Mouse (Mus musculus): ENCODE data around the gene Eya4. TPM values are rescaled to one million over a fixed set of nuclear protein-coding genes. Genes with fewer than 3 reads are reported as not detected.
A peak's percentile ranks its signal among the peaks of the same experiment; 100 is the strongest.

Eya4 gene
- total and polyA plus RNA-seq, 2 experiments from 2014 or later: 0.48 to 0.95 TPM

- peak overlapping the region; percentile 57 for H3K4me3 ChIP-seq (ENCODE audit: low read depth, low read length)
- no peaks in the 10 kb centered on the region for H3K36me3 ChIP-seq (ENCODE audit: insufficient read depth)
- 1% methylated on average over 22 of the region's 22 CpGs for WGBS
- ATAC-seq: peak; percentile 7; the same call in 1 of the 2 replicates
- peak overlapping the region; percentile 41; the same call in 1 of the 2 replicates for H3K9ac ChIP-seq
- peaks cover 16% of the 10 kb centered on the region for H3K4me1 ChIP-seq (ENCODE audit: insufficient read depth)
- H3K4me2 ChIP-seq (ENCODE audit: low read depth): peak overlapping the region; percentile 95
- peaks cover 4% of the 10 kb centered on the region for H3K27me3 ChIP-seq (ENCODE audit: insufficient read depth, low read length)
- DNase-seq: peak; percentile 49
- H3K27ac ChIP-seq (ENCODE audit: low read depth, low read length): no peak overlapping the region
- TF ChIP-seq CTCF (IDR thresholded peaks at IDR 0.05; ENCODE audit: low read depth): no peak
- no peaks in the 10 kb centered on the region for H3K9me3 ChIP-seq (ENCODE audit: low read length)
Observed at GRCm38 (mm10) chr10:23348893-23349391, 1.6 kb downstream of the Eya4 start.

- H3K27me3 ChIP-seq (ENCODE audit: insufficient read depth, low read length): peaks cover 4% of the 10 kb centered on the region
- H3K4me2 ChIP-seq (ENCODE audit: low read depth): peak overlapping the region; percentile 95
- DNase-seq (peak; percentile 42), ATAC-seq (no peak)
- 3% methylated on average over 34 of the region's 34 CpGs for WGBS
- peaks cover 16% of the 10 kb centered on the region for H3K4me1 ChIP-seq (ENCODE audit: insufficient read depth)
- TF ChIP-seq CTCF (IDR thresholded peaks at IDR 0.05; ENCODE audit: low read depth): no peak
- H3K4me3 ChIP-seq (ENCODE audit: low read depth, low read length): peak overlapping the region; percentile 57
- no peak overlapping the region for H3K9ac ChIP-seq
- H3K36me3 ChIP-seq (ENCODE audit: insufficient read depth): no peaks in the 10 kb centered on the region
- no peak overlapping the region for H3K27ac ChIP-seq (ENCODE audit: low read depth, low read length)
- H3K9me3 ChIP-seq (ENCODE audit: low read length): no peaks in the 10 kb centered on the region
Observed at GRCm38 (mm10) chr10:23348101-23348892, 2.3 kb downstream of the Eya4 start.

- DNase-seq (no peak), ATAC-seq (no peak)
- H3K27me3 ChIP-seq (ENCODE audit: insufficient read depth, low read length): no peaks in the 10 kb centered on the region
- H3K27ac ChIP-seq (ENCODE audit: low read depth, low read length): no peak overlapping the region
- no peaks in the 10 kb centered on the region for H3K9me3 ChIP-seq (ENCODE audit: low read length)
- H3K4me2 ChIP-seq (ENCODE audit: low read depth): no peak overlapping the region
- TF ChIP-seq CTCF (IDR thresholded peaks at IDR 0.05; ENCODE audit: low read depth): no peak
- no peak overlapping the region for H3K9ac ChIP-seq
- no peaks in the 10 kb centered on the region for H3K4me1 ChIP-seq (ENCODE audit: insufficient read depth)
- WGBS: 69% methylated on average over 1 of the region's 1 CpGs
- no peak overlapping the region for H3K4me3 ChIP-seq (ENCODE audit: low read depth, low read length)
- H3K36me3 ChIP-seq (ENCODE audit: insufficient read depth): no peaks in the 10 kb centered on the region
Observed at GRCm38 (mm10) chr10:23337250-23337649, 13.3 kb downstream of the Eya4 start.

GRCm38 (mm10) chr10:23332768-23333167 is 17.8 kb downstream of the Eya4 start:
- Histone ChIP-seq H3K4me1 (ENCODE audit: insufficient read depth) (no peaks in the 10 kb centered on the region), H3K4me3 (ENCODE audit: low read depth, low read length) (no peak overlapping the region), H3K4me2 (ENCODE audit: low read depth) (no peak overlapping the region), H3K9ac (no peak overlapping the region), H3K36me3 (ENCODE audit: insufficient read depth) (no peaks in the 10 kb centered on the region), H3K27ac (ENCODE audit: low read depth, low read length) (no peak overlapping the region), H3K9me3 (ENCODE audit: low read length) (no peaks in the 10 kb centered on the region), H3K27me3 (ENCODE audit: insufficient read depth, low read length) (no peaks in the 10 kb centered on the region)
- DNase-seq (no peak), ATAC-seq (no peak)
- 76% methylated on average over 5 of the region's 5 CpGs for WGBS
- no peak for TF ChIP-seq CTCF (IDR thresholded peaks at IDR 0.05; ENCODE audit: low read depth)

GRCm38 (mm10) chr10:23327651-23328050 is 22.9 kb downstream of the Eya4 start:
- WGBS: 87% methylated on average over 6 of the region's 6 CpGs
- H3K27me3 ChIP-seq (ENCODE audit: insufficient read depth, low read length): no peaks in the 10 kb centered on the region
- no peak for ATAC-seq

GRCm38 (mm10) chr10:23322275-23322674 is 28.3 kb downstream of the Eya4 start:
- DNase-seq (no peak), ATAC-seq (no peak)
- no peaks in the 10 kb centered on the region for H3K4me1 ChIP-seq (ENCODE audit: insufficient read depth)
- no peaks in the 10 kb centered on the region for H3K27me3 ChIP-seq (ENCODE audit: insufficient read depth, low read length)
- H3K27ac ChIP-seq (ENCODE audit: low read depth, low read length): no peak overlapping the region
- TF ChIP-seq CTCF (IDR thresholded peaks at IDR 0.05; ENCODE audit: low read depth): no peak
- H3K4me3 ChIP-seq (ENCODE audit: low read depth, low read length): no peak overlapping the region
- H3K9ac ChIP-seq: no peak overlapping the region
- 84% methylated on average over 4 of the region's 4 CpGs for WGBS
- H3K9me3 ChIP-seq (ENCODE audit: low read length): no peaks in the 10 kb centered on the region
- H3K4me2 ChIP-seq (ENCODE audit: low read depth): no peak overlapping the region
- H3K36me3 ChIP-seq (ENCODE audit: insufficient read depth): no peaks in the 10 kb centered on the region

More at GRCm38 (mm10) chr10:23327651-23328050, 22.9 kb downstream of the Eya4 start:
- H3K4me1 ChIP-seq (ENCODE audit: insufficient read depth): no peaks in the 10 kb centered on the region
- H3K4me2 ChIP-seq (ENCODE audit: low read depth): no peak overlapping the region
- H3K27ac ChIP-seq (ENCODE audit: low read depth, low read length): no peak overlapping the region
- TF ChIP-seq CTCF (IDR thresholded peaks at IDR 0.05; ENCODE audit: low read depth): no peak
- no peak for DNase-seq
- H3K36me3 ChIP-seq (ENCODE audit: insufficient read depth): no peaks in the 10 kb centered on the region
- H3K9ac ChIP-seq: no peak overlapping the region
- H3K9me3 ChIP-seq (ENCODE audit: low read length): no peaks in the 10 kb centered on the region
- no peak overlapping the region for H3K4me3 ChIP-seq (ENCODE audit: low read depth, low read length)

- DNase-seq (no peak), ATAC-seq (no peak)
- Histone ChIP-seq H3K4me1 (ENCODE audit: insufficient read depth) (no peaks in the 10 kb centered on the region), H3K9ac (no peak overlapping the region), H3K27me3 (ENCODE audit: insufficient read depth, low read length) (no peaks in the 10 kb centered on the region), H3K4me3 (ENCODE audit: low read depth, low read length) (no peak overlapping the region), H3K9me3 (ENCODE audit: low read length) (no peaks in the 10 kb centered on the region), H3K36me3 (ENCODE audit: insufficient read depth) (no peaks in the 10 kb centered on the region), H3K27ac (ENCODE audit: low read depth, low read length) (no peak overlapping the region), H3K4me2 (ENCODE audit: low read depth) (no peak overlapping the region)
- no peak for TF ChIP-seq CTCF (IDR thresholded peaks at IDR 0.05; ENCODE audit: low read depth)
- WGBS: 89% methylated on average over 3 of the region's 3 CpGs
Observed at GRCm38 (mm10) chr10:23295616-23296015, 55.0 kb downstream of the Eya4 start.

Measured in forebrain, postnatal 0 days (tissue).